Mouse (Mus musculus) forebrain, postnatal 0 days (tissue): ENCODE measurements around the gene Nxph1. TPM values are rescaled to one million over a fixed set of nuclear protein-coding genes. Genes with fewer than 3 reads are reported as not detected.
A peak's percentile ranks its signal among the peaks of the same experiment; 100 is the strongest.

ENCODE experiments used
- ATAC-seq: fragments of 200-750 bp; cut with Nextera tagmentation; 2 replicates; pipeline ENCODE4 v1.8.0; 2017; ENCODE audit warnings: mild to moderate bottlenecking, moderate library complexity
- DNase-seq: peaks from one replicate; pipeline ENCODE4 v3.0.0-alpha.2; 2015
- H3K27ac ChIP-seq: fragments of 300-500 bp; sonication (generic); 2 replicates; pipeline ENCODE4 v1.5.1; 2014; ENCODE audit warnings: low read depth, mild to moderate bottlenecking, antibody characterized with exemption, low read length, moderate library complexity, mixed read lengths
- H3K27me3 ChIP-seq: fragments of 300-500 bp; sonication (generic); 2 replicates; pipeline ENCODE4 v1.6.1; 2014; ENCODE audit warnings: mild to moderate bottlenecking, low read length, mixed read lengths; ENCODE audit not compliant: insufficient read depth
- H3K36me3 ChIP-seq: fragments of 300-500 bp; sonication (generic); 2 replicates; pipeline ENCODE4 v1.6.1; 2014; ENCODE audit warnings: mild to moderate bottlenecking, moderate library complexity; ENCODE audit not compliant: insufficient read depth
- H3K4me1 ChIP-seq: fragments of 300-500 bp; sonication (generic); 2 replicates; pipeline ENCODE4 v1.6.1; 2014; ENCODE audit warnings: antibody characterized with exemption; ENCODE audit not compliant: insufficient read depth
- H3K4me2 ChIP-seq: fragments of 300-500 bp; sonication (generic); 2 replicates; pipeline ENCODE4 v1.6.1; 2014; ENCODE audit warnings: low read depth, mild to moderate bottlenecking, moderate library complexity
- H3K4me3 ChIP-seq: fragments of 300-500 bp; sonication (generic); 2 replicates; pipeline ENCODE4 v1.5.1; 2014; ENCODE audit warnings: low read depth, low read length, mixed read lengths
- H3K9ac ChIP-seq: fragments of 300-500 bp; sonication (generic); 2 replicates; pipeline ENCODE4 v1.6.1; 2014; ENCODE audit warnings: mild to moderate bottlenecking
- H3K9me3 ChIP-seq: fragments of 300-500 bp; sonication (generic); 2 replicates; pipeline ENCODE4 v1.6.1; 2016; ENCODE audit warnings: low read length
- CTCF ChIP-seq: sonication (generic); IDR thresholded peaks from 2 replicates; pipeline ENCODE4 v1.5.1; 2016; ENCODE audit warnings: antibody characterized with exemption, control low read depth, low read depth
- WGBS: fragments of 180-500 bp; shearing (Covaris S2); extraction: QIAGEN DNeasy Blood & Tissue Kit; methylation state at CpG from one replicate; pipeline ENCODE4 v1.1.7; 2014; 5-methylcytosine and 5-hydroxymethylcytosine counted together
- polyA plus RNA-seq: library from polyadenylated mRNA; unstranded; fragments of >200 nt; fragmentation: Nextera tagmentation; extraction: Ambion mirVana; gene quantifications from 2 replicates; pipeline ENCODE4 v1.2.1, GENCODE M21; 2015
- total RNA-seq: library from RNA; depleted of rRNA; stranded (reverse); fragments of >200 nt; gene quantifications from 2 replicates; pipeline ENCODE4 v1.2.3, GENCODE M21; 2014

Gene Nxph1
- total and polyA plus RNA-seq, 2 experiments from 2014 or later: 59.5 to 78.8 TPM

- DNase-seq: peak; percentile 88
- peak; percentile 90 for TF ChIP-seq CTCF
- WGBS: 2% methylated on average over 24 of the region's 24 CpGs
- H3K4me1 ChIP-seq: peaks cover 24% of the 10 kb centered on the region; the same call in 1 of the 2 replicates
- peak overlapping the region; percentile 50 for H3K4me3 ChIP-seq
- H3K27me3 ChIP-seq: peaks cover 37% of the 10 kb centered on the region
- peak overlapping the region; percentile 54 for H3K9ac ChIP-seq
- peak overlapping the region; percentile 75; the same call in 1 of the 2 replicates for H3K27ac ChIP-seq
- H3K9me3 ChIP-seq: no peaks in the 10 kb centered on the region
- H3K4me2 ChIP-seq: peak overlapping the region; percentile 89
- peak; percentile 49 for ATAC-seq
- no peaks in the 10 kb centered on the region for H3K36me3 ChIP-seq
Observed at GRCm38 (mm10) chr6:8951326-8951695, 3.1 kb downstream of the Nxph1 start.

- no peaks in the 10 kb centered on the region for H3K36me3 ChIP-seq
- no peaks in the 10 kb centered on the region for H3K9me3 ChIP-seq
- H3K27ac ChIP-seq: peak overlapping the region; percentile 50; the same call in 1 of the 2 replicates
- peaks cover 41% of the 10 kb centered on the region for H3K27me3 ChIP-seq
- TF ChIP-seq CTCF: no peak
- H3K4me1 ChIP-seq: peaks cover 27% of the 10 kb centered on the region; the same call in 1 of the 2 replicates
- 7% methylated on average over 15 of the region's 15 CpGs for WGBS
- DNase-seq (peak; percentile 43), ATAC-seq (no peak)
- H3K4me2 ChIP-seq: peak overlapping the region; percentile 89
- H3K4me3 ChIP-seq: peak overlapping the region; percentile 50
- peak overlapping the region; percentile 54; the same call in 1 of the 2 replicates for H3K9ac ChIP-seq
Observed at GRCm38 (mm10) chr6:8951884-8952590, 3.8 kb downstream of the Nxph1 start.

- ATAC-seq: peak; percentile 40; the same call in 1 of the 2 replicates
- peak overlapping the region; percentile 43 for H3K4me2 ChIP-seq
- peaks cover 35% of the 10 kb centered on the region for H3K27me3 ChIP-seq
- no peaks in the 10 kb centered on the region for H3K36me3 ChIP-seq
- peak overlapping the region; percentile 42 for H3K27ac ChIP-seq
- no peak for TF ChIP-seq CTCF
- peak overlapping the region; percentile 23 for H3K4me3 ChIP-seq
- peaks cover 16% of the 10 kb centered on the region for H3K4me1 ChIP-seq
- H3K9ac ChIP-seq: peak overlapping the region; percentile 4; the same call in 1 of the 2 replicates
- peak; percentile 66 for DNase-seq
- no peaks in the 10 kb centered on the region for H3K9me3 ChIP-seq
- 1% methylated on average over 35 of the region's 35 CpGs for WGBS
Observed at GRCm38 (mm10) chr6:8955817-8956529, 7.7 kb downstream of the Nxph1 start.

GRCm38 (mm10) chr6:8956743-8957528 is 8.7 kb downstream of the Nxph1 start:
- ATAC-seq (peak; percentile 67), DNase-seq (peak; percentile 67)
- 2% methylated on average over 25 of the region's 25 CpGs for WGBS
- Histone ChIP-seq H3K36me3 (no peaks in the 10 kb centered on the region), H3K9me3 (no peaks in the 10 kb centered on the region), H3K9ac (peak overlapping the region; percentile 15; the same call in 1 of the 2 replicates), H3K4me3 (peak overlapping the region; percentile 23), H3K4me1 (peaks cover 11% of the 10 kb centered on the region), H3K27ac (peak overlapping the region; percentile 64), H3K27me3 (peaks cover 29% of the 10 kb centered on the region; the same call in 1 of the 2 replicates), H3K4me2 (peak overlapping the region; percentile 43)
- no peak for TF ChIP-seq CTCF

GRCm38 (mm10) chr6:8957529-8957887 is 9.3 kb downstream of the Nxph1 start:
- 0 out of 2 replicates have a peak overlapping the region, but pooled peaks have one; percentile 64 for H3K27ac ChIP-seq

GRCm38 (mm10) chr6:8958081-8958919 is 10.1 kb downstream of the Nxph1 start:
- WGBS: 2% methylated on average over 28 of the region's 28 CpGs
- H3K27ac ChIP-seq: no peak overlapping the region
- no peaks in the 10 kb centered on the region for H3K9me3 ChIP-seq
- DNase-seq (peak; percentile 78), ATAC-seq (peak; percentile 80)
- no peaks in the 10 kb centered on the region for H3K36me3 ChIP-seq
- peaks cover 11% of the 10 kb centered on the region for H3K4me1 ChIP-seq
- peaks cover 29% of the 10 kb centered on the region; the same call in 1 of the 2 replicates for H3K27me3 ChIP-seq
- peak; percentile 74 for TF ChIP-seq CTCF
- H3K9ac ChIP-seq: no peak overlapping the region
- peak overlapping the region; percentile 43 for H3K4me2 ChIP-seq
- H3K4me3 ChIP-seq: peak overlapping the region; percentile 23

More at GRCm38 (mm10) chr6:8957529-8957887, 9.3 kb downstream of the Nxph1 start:
- 1% methylated on average over 15 of the region's 15 CpGs for WGBS
- peak overlapping the region; percentile 23 for H3K4me3 ChIP-seq
- peak overlapping the region; percentile 15; the same call in 1 of the 2 replicates for H3K9ac ChIP-seq
- peaks cover 11% of the 10 kb centered on the region for H3K4me1 ChIP-seq
- DNase-seq: peak; percentile 37
- no peaks in the 10 kb centered on the region for H3K9me3 ChIP-seq
- TF ChIP-seq CTCF: no peak
- H3K27me3 ChIP-seq: peaks cover 29% of the 10 kb centered on the region; the same call in 1 of the 2 replicates
- ATAC-seq: no peak
- H3K36me3 ChIP-seq: no peaks in the 10 kb centered on the region
- H3K4me2 ChIP-seq: peak overlapping the region; percentile 43
